Mouse (Mus musculus) cerebellum, adult 2 months (tissue): ENCODE measurements at regions not wholly inside any gene's neighbourhood (a gene's known extent, or its start where the extent isn't known, plus 50 kb on each side); places are given as distances from the start of the nearest gene placed in this dataset.
"Not testable (repeated sequence)": the region's sequence is repeated elsewhere in the genome, so short reads cannot be mapped to it uniquely, and the experiment has no call there.

Experiments used
- CTCF ChIP-seq: fragments of 200-500 bp; IDR thresholded peaks from 2 replicates; pipeline ENCODE4 v1.5.1; 2011; ENCODE audit warnings: low read depth, mild to moderate bottlenecking, control low read depth, low read length, moderate library complexity, borderline replicate concordance; ENCODE audit not compliant: insufficient read depth
- POLR2A ChIP-seq: fragments of 200-500 bp; IDR thresholded peaks from 2 replicates; pipeline ENCODE4 v1.6.1; 2011; ENCODE audit warnings: low read length, control low read depth, borderline replicate concordance; ENCODE audit not compliant: insufficient read depth

DNA sequence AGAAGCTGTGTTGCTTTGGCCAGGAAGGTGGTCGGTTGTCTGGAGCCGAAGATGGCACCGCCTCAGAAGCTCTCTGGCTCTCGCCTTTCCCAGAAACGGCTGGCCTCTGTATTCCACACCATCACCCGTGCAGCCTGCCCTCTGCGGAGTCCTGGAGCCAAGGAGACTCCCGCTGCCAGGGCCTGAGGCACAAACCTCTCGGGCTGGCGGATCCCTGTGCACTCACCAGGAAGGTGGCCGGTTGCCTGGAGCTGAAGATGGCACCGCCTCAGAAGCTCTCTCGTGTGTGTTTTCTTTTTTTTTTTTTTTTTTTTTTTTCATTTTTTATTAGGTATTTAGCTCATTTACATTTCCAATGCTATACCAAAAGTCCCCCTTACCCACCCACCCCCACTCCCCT lies 358.1 kb upstream of the Slc39a10 start:
- TF ChIP-seq CTCF, POLR2A: not testable (repeated sequence)
